Comparison of ENCODE assay signal across 8 mouse cellular contexts in the genomic region with DNA sequence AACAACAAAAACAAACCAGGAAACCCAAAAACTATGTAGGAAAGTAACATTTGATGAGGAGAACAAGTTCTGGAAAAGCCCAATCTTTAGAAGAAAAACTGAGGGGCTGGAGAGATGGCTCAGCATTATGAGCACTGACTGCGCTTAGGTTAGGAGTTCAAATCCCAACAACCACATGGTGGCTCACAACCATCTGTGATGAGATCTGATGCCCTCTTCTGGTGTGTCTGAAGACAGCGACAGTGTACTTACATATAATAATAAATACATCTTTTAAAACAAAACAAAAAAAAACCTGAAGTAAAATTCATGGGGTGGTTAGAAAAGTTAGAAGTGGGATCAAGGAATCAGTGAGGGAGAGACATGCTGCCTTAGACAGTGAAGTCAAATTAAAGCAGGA. TPM values are rescaled to one million over a fixed set of nuclear protein-coding genes. Genes with fewer than 3 reads are reported as not detected.
DNase-seq lines count a peak whose midpoint lies in the region; ATAC-seq and TF ChIP-seq lines count a peak whose summit lies in the region.

No protein-coding gene starts in this region.

- TF ChIP-seq CTCF in hindbrain, postnatal 0 days (IDR thresholded peaks at IDR 0.05; ENCODE audit: low read depth) = no peak
- TF ChIP-seq CTCF in cerebellum, adult 2 months (IDR thresholded peaks at IDR 0.05; ENCODE audit: borderline replicate concordance, insufficient read depth, low read depth, low read length) = no peak

- peak overlapping the region; percentile 71 for H3K4me2 ChIP-seq in kidney, embryonic 15.5 days
- peak overlapping the region; percentile 54 for H3K4me2 ChIP-seq in embryonic facial prominence, embryonic 11.5 days (ENCODE audit: low read depth, low read length)
- peak overlapping the region; percentile 79 for H3K4me2 ChIP-seq in hindbrain, postnatal 0 days (ENCODE audit: low read depth, low read length)
- peak overlapping the region; percentile 54 for H3K4me2 ChIP-seq in midbrain, embryonic 16.5 days (ENCODE audit: low read length)

- H3K27ac ChIP-seq in kidney, embryonic 15.5 days = peak overlapping the region; percentile 95
- H3K27ac ChIP-seq in embryonic facial prominence, embryonic 11.5 days (replicated peaks; ENCODE audit: low read depth, low read length) = no peak overlapping the region
- peak overlapping the region; percentile 90 for H3K27ac ChIP-seq in hindbrain, postnatal 0 days
- peak overlapping the region; percentile 94 for H3K27ac ChIP-seq in midbrain, embryonic 16.5 days (ENCODE audit: low read length)
- H3K27ac ChIP-seq in cerebellum, adult 2 months (ENCODE audit: insufficient read depth, low read length) = no peak overlapping the region

- no peaks in the 10 kb centered on the region for H3K27me3 ChIP-seq in kidney, embryonic 15.5 days
- H3K27me3 ChIP-seq in embryonic facial prominence, embryonic 11.5 days (ENCODE audit: control insufficient read depth, insufficient read depth, low read length) = no peaks in the 10 kb centered on the region
- no peaks in the 10 kb centered on the region for H3K27me3 ChIP-seq in hindbrain, postnatal 0 days (ENCODE audit: insufficient read depth, low read length)
- H3K27me3 ChIP-seq in midbrain, embryonic 16.5 days (ENCODE audit: control insufficient read depth, insufficient read depth, low read depth, low read length) = no peaks in the 10 kb centered on the region
- H3K27me3 ChIP-seq in cerebellum, adult 2 months (ENCODE audit: control insufficient read depth, insufficient read depth, low read length) = no peaks in the 10 kb centered on the region

- peak overlapping the region; percentile 95; the same call in 1 of the 2 replicates for H3K9ac ChIP-seq in kidney, embryonic 15.5 days
- no peak overlapping the region; the same call in 1 of the 2 replicates for H3K9ac ChIP-seq in embryonic facial prominence, embryonic 11.5 days (replicated peaks; ENCODE audit: low read length)
- no peak overlapping the region for H3K9ac ChIP-seq in hindbrain, postnatal 0 days (replicated peaks; ENCODE audit: low read length)
- H3K9ac ChIP-seq in midbrain, embryonic 16.5 days (ENCODE audit: low read depth, low read length) = no peak overlapping the region

- peaks cover 16% of the 10 kb centered on the region for H3K4me1 ChIP-seq in kidney, embryonic 15.5 days
- H3K4me1 ChIP-seq in embryonic facial prominence, embryonic 11.5 days (ENCODE audit: control insufficient read depth, insufficient read depth, low read length) = no peaks in the 10 kb centered on the region
- peaks cover 6% of the 10 kb centered on the region; the same call in 1 of the 2 replicates for H3K4me1 ChIP-seq in hindbrain, postnatal 0 days (ENCODE audit: insufficient read depth, low read length)
- H3K4me1 ChIP-seq in midbrain, embryonic 16.5 days (ENCODE audit: control insufficient read depth, insufficient read depth, low read length) = peaks cover 17% of the 10 kb centered on the region
- H3K4me1 ChIP-seq in cerebellum, adult 2 months (ENCODE audit: control insufficient read depth, insufficient read depth, low read length) = no peaks in the 10 kb centered on the region; the same call in 1 of the 2 replicates

- no peak for ATAC-seq in kidney, embryonic 15.5 days (replicated peaks; ENCODE audit: low FRiP score)
- ATAC-seq in embryonic facial prominence, embryonic 11.5 days (replicated peaks; ENCODE audit: insufficient number of reproducible peaks, low FRiP score, low TSS enrichment, low read depth) = no peak
- no peak for ATAC-seq in hindbrain, postnatal 0 days
- ATAC-seq in midbrain, embryonic 16.5 days = no peak

- DNase-seq in kidney, postnatal 10 days = no peak
- DNase-seq in embryonic facial prominence, embryonic 11.5 days (ENCODE audit: low spot score) = no peak
- DNase-seq in hindbrain, postnatal 0 days (ENCODE audit: low spot score) = no peak
- DNase-seq in thymus, postnatal 0 days (ENCODE audit: low spot score) = no peak
- DNase-seq in urinary bladder, postnatal 36 days (ENCODE audit: low spot score in 2 of 2) = no peak
- no peak for DNase-seq in cerebellum, adult 2 months

- no peaks in the 10 kb centered on the region for H3K9me3 ChIP-seq in kidney, embryonic 15.5 days (replicated peaks)
- H3K9me3 ChIP-seq in embryonic facial prominence, embryonic 11.5 days (replicated peaks; ENCODE audit: control insufficient read depth, low read length) = no peaks in the 10 kb centered on the region
- H3K9me3 ChIP-seq in hindbrain, postnatal 0 days (ENCODE audit: low read length) = no peaks in the 10 kb centered on the region
- H3K9me3 ChIP-seq in midbrain, embryonic 16.5 days (replicated peaks; ENCODE audit: control insufficient read depth, low read length, poor library complexity, severe bottlenecking) = no peaks in the 10 kb centered on the region

- peak overlapping the region; percentile 99 for H3K4me3 ChIP-seq in kidney, embryonic 15.5 days (replicated peaks)
- H3K4me3 ChIP-seq in embryonic facial prominence, embryonic 11.5 days (ENCODE audit: low read depth, low read length) = peak overlapping the region; percentile 97
- peak overlapping the region; percentile 96 for H3K4me3 ChIP-seq in hindbrain, postnatal 0 days (ENCODE audit: low read length)
- peak overlapping the region; percentile 70 for H3K4me3 ChIP-seq in midbrain, embryonic 16.5 days (ENCODE audit: low read depth, low read length)
- no peak overlapping the region for H3K4me3 ChIP-seq in cerebellum, adult 2 months (replicated peaks; ENCODE audit: insufficient read depth, low read depth, low read length)

- 0 out of 2 replicates have a peak, but pooled peaks cover 14% of the 10 kb centered on the region for H3K36me3 ChIP-seq in kidney, embryonic 15.5 days
- no peaks in the 10 kb centered on the region for H3K36me3 ChIP-seq in embryonic facial prominence, embryonic 11.5 days (replicated peaks; ENCODE audit: control insufficient read depth, insufficient read depth, low read depth, low read length)
- peaks cover 3% of the 10 kb centered on the region; the same call in 1 of the 2 replicates for H3K36me3 ChIP-seq in hindbrain, postnatal 0 days (ENCODE audit: insufficient read depth, low read length)
- H3K36me3 ChIP-seq in midbrain, embryonic 16.5 days (ENCODE audit: control insufficient read depth, insufficient read depth, low read length) = no peaks in the 10 kb centered on the region

- no peak for TF ChIP-seq POLR2A in cerebellum, adult 2 months (IDR thresholded peaks at IDR 0.05; ENCODE audit: borderline replicate concordance, insufficient read depth, low read length)

- WGBS in kidney, embryonic 15.5 days = 81% methylated on average over 2 of the region's 2 CpGs
- 69% methylated on average over 2 of the region's 2 CpGs for WGBS in embryonic facial prominence, embryonic 11.5 days
- 65% methylated on average over 2 of the region's 2 CpGs for WGBS in hindbrain, postnatal 0 days
- 73% methylated on average over 2 of the region's 2 CpGs for WGBS in midbrain, embryonic 16.5 days
- WGBS in cerebellum, adult 2 months = 67% methylated on average over 2 of the region's 2 CpGs

RNA-seq across cellular contexts. Expression of a gene that starts 1.0 kb away (rescaled TPM):
- polyA plus RNA-seq in kidney, embryonic 15.5 days (2015; fragmentation: Nextera tagmentation; extraction: Ambion mirVana) = 714 and 843 TPM in 2 replicates
- polyA plus RNA-seq in embryonic facial prominence, embryonic 11.5 days (2014; fragmentation: Nextera tagmentation; extraction: Ambion mirVana) = 572 and 583 TPM in 2 replicates
- total RNA-seq in hindbrain, postnatal 0 days (2014; rRNA removed) = 217 and 223 TPM in 2 replicates
- polyA plus RNA-seq in hindbrain, postnatal 0 days (2015; fragmentation: Nextera tagmentation; extraction: Ambion mirVana) = 1,057 and 1,065 TPM in 2 replicates
- polyA plus RNA-seq in midbrain, embryonic 16.5 days (2015; fragmentation: Nextera tagmentation; extraction: Ambion mirVana) = 651 and 716 TPM in 2 replicates
- polyA plus RNA-seq in thymus, postnatal 0 days (2015; fragmentation: Nextera tagmentation; extraction: Ambion mirVana) = 971 and 1,014 TPM in 2 replicates
- polyA plus RNA-seq in cerebellum, adult 2 months (2012; rRNA removed) = 989 and 996 TPM in 2 replicates

RNA-seq across cellular contexts. Expression of a gene that starts 40.4 kb away (rescaled TPM):
- 14.6 and 16.3 TPM in 2 replicates for polyA plus RNA-seq in kidney, embryonic 15.5 days (2015; fragmentation: Nextera tagmentation; extraction: Ambion mirVana)
- 9.8 and 12.2 TPM in 2 replicates for polyA plus RNA-seq in embryonic facial prominence, embryonic 11.5 days (2014; fragmentation: Nextera tagmentation; extraction: Ambion mirVana)
- 18.7 and 20.6 TPM in 2 replicates for total RNA-seq in hindbrain, postnatal 0 days (2014; rRNA removed)
- polyA plus RNA-seq in hindbrain, postnatal 0 days (2015; fragmentation: Nextera tagmentation; extraction: Ambion mirVana) = 14.4 and 19.0 TPM in 2 replicates
- polyA plus RNA-seq in midbrain, embryonic 16.5 days (2015; fragmentation: Nextera tagmentation; extraction: Ambion mirVana) = 14.1 and 22.3 TPM in 2 replicates
- polyA plus RNA-seq in thymus, postnatal 0 days (2015; fragmentation: Nextera tagmentation; extraction: Ambion mirVana) = 13.1 and 20.1 TPM in 2 replicates
- 31.3 and 39.0 TPM in 2 replicates for polyA plus RNA-seq in cerebellum, adult 2 months (2012; rRNA removed)

RNA-seq across cellular contexts. Expression of a gene that starts 43.9 kb away (rescaled TPM):
- 23.7 and 25.5 TPM in 2 replicates for polyA plus RNA-seq in kidney, embryonic 15.5 days (2015; fragmentation: Nextera tagmentation; extraction: Ambion mirVana)
- polyA plus RNA-seq in embryonic facial prominence, embryonic 11.5 days (2014; fragmentation: Nextera tagmentation; extraction: Ambion mirVana) = 31.3 and 34.3 TPM in 2 replicates
- 42.9 and 44.5 TPM in 2 replicates for total RNA-seq in hindbrain, postnatal 0 days (2014; rRNA removed)
- 23.8 and 24.8 TPM in 2 replicates for polyA plus RNA-seq in hindbrain, postnatal 0 days (2015; fragmentation: Nextera tagmentation; extraction: Ambion mirVana)
- polyA plus RNA-seq in midbrain, embryonic 16.5 days (2015; fragmentation: Nextera tagmentation; extraction: Ambion mirVana) = 33.5 and 39.3 TPM in 2 replicates
- 18.6 and 19.5 TPM in 2 replicates for polyA plus RNA-seq in thymus, postnatal 0 days (2015; fragmentation: Nextera tagmentation; extraction: Ambion mirVana)
- 34.7 and 37.4 TPM in 2 replicates for polyA plus RNA-seq in cerebellum, adult 2 months (2012; rRNA removed)

RNA-seq across cellular contexts. Expression of a gene that starts 58.7 kb away (rescaled TPM):
- polyA plus RNA-seq in kidney, embryonic 15.5 days (2015; fragmentation: Nextera tagmentation; extraction: Ambion mirVana) = not detected in 2 replicates
- polyA plus RNA-seq in embryonic facial prominence, embryonic 11.5 days (2014; fragmentation: Nextera tagmentation; extraction: Ambion mirVana) = not detected in 2 replicates
- total RNA-seq in hindbrain, postnatal 0 days (2014; rRNA removed) = not detected in 2 replicates
- polyA plus RNA-seq in hindbrain, postnatal 0 days (2015; fragmentation: Nextera tagmentation; extraction: Ambion mirVana) = not detected in 2 replicates
- polyA plus RNA-seq in midbrain, embryonic 16.5 days (2015; fragmentation: Nextera tagmentation; extraction: Ambion mirVana) = not detected in 2 replicates
- polyA plus RNA-seq in thymus, postnatal 0 days (2015; fragmentation: Nextera tagmentation; extraction: Ambion mirVana) = 973 and 1,015 TPM in 2 replicates
- not detected in 2 replicates for polyA plus RNA-seq in cerebellum, adult 2 months (2012; rRNA removed)

Comparison
In these comparisons a context has a peak if more than half of its experiments do, and no peak if none do; other contexts are left out.
1. H3K27ac ChIP-seq: peak in kidney, embryonic 15.5 days (single experiment), hindbrain, postnatal 0 days (single experiment) and midbrain, embryonic 16.5 days (single experiment); none in embryonic facial prominence, embryonic 11.5 days (single experiment) and cerebellum, adult 2 months (single experiment).
2. Peak in every context shown above with its lines, with median percentiles within 50 percentile points of each other: H3K4me2 ChIP-seq.